Mouse (Mus musculus) left cerebral cortex, adult 8-10 months (tissue): ENCODE measurements around the gene Trim30c. TPM values are rescaled to one million over a fixed set of nuclear protein-coding genes. Genes with fewer than 3 reads are reported as not detected.
"Not testable (repeated sequence)": the region's sequence is repeated elsewhere in the genome, so short reads cannot be mapped to it uniquely, and the experiment has no call there.

Source experiments
- DNase-seq, 2 experiments: peaks; one replicate each; pipeline ENCODE4 v3.0.0; 2022; ENCODE audit warnings: low spot score in 2 of 2
- total RNA-seq, 4 experiments: library from RNA; stranded (reverse); gene quantifications; 2 replicates each; pipeline ENCODE4 v1.2.4; 2022

Trim30c gene
- total RNA-seq = not detected

- DNase-seq = no peak
These were observed at the start of gene Trim30c for GRCm38 (mm10) chr7:104400698-104401097. Gene Trim30c, minus strand, starts transcription at chr7:104400837.

DNA sequence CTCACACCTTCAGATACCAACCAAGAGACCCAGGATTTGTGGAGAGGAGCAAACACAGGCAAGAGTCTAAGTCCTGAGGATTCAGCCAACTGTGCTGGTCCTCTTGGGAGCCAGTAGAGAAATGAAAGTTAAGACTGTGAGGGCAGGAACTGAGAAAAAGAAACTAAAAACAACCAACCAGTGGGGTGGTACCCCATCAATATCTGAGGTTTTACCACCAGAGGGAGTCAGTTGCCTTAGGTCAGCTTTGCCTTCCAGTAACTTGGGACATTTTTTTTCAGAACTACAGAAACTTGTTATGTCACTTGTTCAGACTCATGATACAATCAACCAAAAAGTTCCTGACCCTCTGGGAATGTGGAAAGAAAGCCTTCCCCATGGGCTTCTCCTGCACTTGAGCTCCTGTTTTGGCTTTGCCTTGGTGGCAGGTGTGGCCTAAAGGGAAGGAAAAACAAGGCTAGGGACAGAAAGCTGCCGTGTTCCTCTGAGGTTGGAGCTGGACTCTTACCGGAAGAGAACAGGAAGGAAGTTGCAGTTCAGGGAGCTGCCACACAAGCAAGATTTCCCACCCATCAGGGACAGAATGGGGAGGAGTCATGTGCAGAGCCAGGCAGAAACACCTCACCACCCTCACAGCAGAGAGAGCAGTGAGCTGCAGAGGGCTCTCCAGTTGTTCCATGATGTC is 45.5 kb upstream of the Trim30c start:
- DNase-seq = no peak

DNA sequence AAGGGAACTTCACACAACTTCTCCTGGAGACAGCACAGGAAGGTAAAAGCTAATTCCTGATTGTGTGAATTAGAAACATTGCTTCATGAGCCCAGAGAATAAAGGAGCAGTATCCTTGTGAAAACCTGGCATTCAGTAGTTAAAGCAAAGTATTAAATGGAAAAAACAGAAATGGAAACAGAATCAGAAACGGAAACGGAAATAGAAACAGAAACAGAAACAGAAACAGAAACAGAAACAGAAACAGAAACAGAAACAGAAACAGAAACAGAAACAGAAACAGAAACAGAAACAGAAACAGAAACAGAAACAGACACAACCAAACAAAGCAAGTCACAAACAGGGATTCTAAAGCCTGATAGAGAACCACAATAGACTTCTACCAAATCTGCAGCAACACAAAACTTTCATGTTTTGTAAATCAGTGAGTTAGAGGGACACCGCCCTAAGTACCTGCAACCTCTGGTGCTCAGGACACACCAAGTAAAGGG is 3.9 kb upstream of the Trim30c start:
- no peak for DNase-seq

GRCm38 (mm10) chr7:104401140-104401539 is 503 bp upstream of the Trim30c start:
- no peak for DNase-seq

DNA sequence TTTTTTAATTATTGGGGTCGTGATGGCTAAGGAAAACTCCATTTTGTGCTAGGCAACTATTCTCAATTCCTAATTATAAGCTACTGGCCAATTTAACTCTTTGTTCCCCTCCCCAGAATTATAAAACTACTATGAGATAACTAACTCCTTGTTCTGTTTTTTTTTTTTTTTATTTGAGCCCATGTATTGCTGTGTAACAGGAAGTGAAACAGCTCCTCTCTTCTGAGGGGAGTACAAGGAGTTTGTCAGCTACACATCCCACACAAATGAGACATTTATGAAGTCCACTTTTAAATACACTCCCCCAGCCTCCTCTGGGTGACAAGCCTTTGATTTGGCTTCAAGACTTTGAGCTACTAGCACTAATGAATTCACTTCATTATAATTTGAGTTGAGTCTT is 2.1 kb downstream of the Trim30c start:
- no peak for DNase-seq

DNA sequence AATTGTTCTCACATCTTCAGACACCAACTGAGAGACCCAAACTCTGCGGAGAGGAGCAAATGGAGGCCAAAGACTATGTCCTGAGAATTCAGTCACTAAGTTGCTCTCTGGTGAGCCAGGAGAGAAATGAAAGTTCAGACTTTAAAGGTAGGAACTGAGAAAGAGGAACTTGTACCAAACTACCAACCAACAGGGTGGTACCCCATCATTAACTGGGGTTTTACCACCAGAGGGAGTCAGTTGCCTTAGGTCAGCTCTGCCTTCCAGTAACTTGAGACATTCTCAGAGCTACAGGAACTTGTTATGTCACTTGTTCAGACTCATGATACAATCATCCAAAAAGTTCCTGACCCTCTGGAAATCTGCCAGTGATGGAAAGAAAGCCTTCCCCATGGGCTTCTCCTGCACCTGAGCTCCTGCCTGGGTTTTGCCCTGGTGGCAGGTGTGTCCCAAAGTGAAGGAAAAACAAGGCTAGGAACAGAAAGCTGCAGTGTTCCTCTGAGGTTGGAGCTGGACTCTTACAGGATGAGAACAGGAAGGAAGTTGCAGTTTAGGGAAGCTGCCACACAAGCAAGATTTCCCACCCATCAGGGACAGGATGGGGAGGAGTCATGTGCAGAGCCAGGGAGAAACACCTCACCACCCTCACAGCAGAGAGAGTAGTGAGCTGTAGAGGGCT is 30.8 kb downstream of the Trim30c start, which contains the start of gene Trim30b:
Trim30b (minus strand) TSS at position 149 of the 679 bp plus-strand sequence.
- DNase-seq = no peak

DNA sequence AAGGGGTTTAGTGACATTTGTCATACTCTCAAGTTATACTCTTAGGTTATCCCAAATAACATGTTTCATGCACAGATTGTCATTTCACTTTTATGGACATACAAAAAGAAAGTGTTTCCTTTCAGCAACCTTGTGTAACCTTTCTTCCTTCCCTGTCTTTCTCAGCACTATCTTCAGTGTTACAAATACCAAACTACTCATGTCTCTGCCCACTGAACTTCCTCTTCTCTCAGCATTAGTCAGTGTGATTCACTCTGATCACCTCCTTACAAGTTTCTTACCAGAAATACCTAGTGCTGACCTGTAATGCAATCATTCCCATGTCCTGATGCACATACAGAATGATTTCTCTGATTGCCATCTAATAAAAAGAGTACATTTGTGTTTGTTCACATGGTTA is 34.3 kb downstream of the Trim30c start:
- no peak for DNase-seq

GRCm38 (mm10) chr7:104353600-104353967 is 47.1 kb downstream of the Trim30c start:
- DNase-seq = no peak

- peak in 1 of 2 experiments; percentile 5 for DNase-seq
These were observed 47.7 kb downstream of the Trim30c start, which contains the start of gene Trim12c for GRCm38 (mm10) chr7:104352717-104353599. Gene Trim12c, minus strand, starts transcription at chr7:104353362.

DNA sequence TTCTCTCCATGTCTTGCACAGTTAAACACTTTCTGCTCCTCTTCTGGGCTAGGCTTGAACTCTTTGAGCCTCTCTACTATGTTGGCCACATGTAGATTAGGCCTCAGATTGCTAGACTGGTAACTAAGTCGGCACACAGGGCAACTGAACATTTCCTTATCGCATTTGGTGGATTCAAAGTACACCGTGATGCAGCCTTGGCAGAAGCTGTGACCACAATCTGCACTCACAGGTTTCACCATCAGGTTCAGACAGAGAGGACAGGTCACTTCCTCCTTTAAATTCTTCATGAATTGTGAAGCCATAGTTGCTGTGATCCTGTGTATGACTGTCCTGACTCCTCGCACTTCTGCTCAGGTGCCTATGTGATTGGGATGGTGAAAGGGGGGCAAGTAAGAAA is 52.6 kb downstream of the Trim30c start:
- not testable (repeated sequence) for DNase-seq

- DNase-seq = not testable (repeated sequence)
These were observed 59.9 kb downstream of the Trim30c start for GRCm38 (mm10) chr7:104340744-104341143.

DNA sequence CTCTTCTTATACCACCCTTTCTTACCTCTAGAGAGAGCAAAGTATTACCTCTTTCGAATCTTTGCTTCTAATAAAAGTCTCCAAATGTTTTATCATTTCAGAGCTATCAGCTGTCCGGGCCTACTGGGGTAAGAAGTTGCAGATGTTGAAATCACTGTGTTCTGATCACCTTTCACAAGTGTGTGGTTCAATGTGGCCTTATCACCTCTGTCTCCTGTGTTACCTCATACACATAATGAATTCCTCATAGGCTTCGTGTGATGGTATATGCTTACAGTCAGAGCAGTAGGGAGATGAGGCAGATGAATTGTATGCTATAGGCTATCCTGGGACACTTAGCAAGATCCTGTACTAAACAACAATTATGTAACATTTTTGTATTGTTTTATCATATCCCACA is 65.1 kb downstream of the Trim30c start:
- not testable (repeated sequence) for DNase-seq

Other genes with a start within 250 kb of the Trim30c start
- not detected for gene Olfm5, start 236.0 kb downstream of the Trim30c start, total RNA-seq
- gene Olfr648, start 217.4 kb downstream of the Trim30c start, total RNA-seq = under 1 TPM in 3 of 4 experiments, not detected in 1; 0.25 to 0.46 (median 0.28) TPM
- not detected for gene Olfr649, start 204.9 kb downstream of the Trim30c start, total RNA-seq
- gene Trim6, start 182.0 kb downstream of the Trim30c start, total RNA-seq = under 1 TPM in 2 of 4 experiments, not detected in 2; 0.25 to 0.46 TPM
- gene Trim34a, start 156.4 kb downstream of the Trim30c start, total RNA-seq = 1 to 10 TPM; 1.3 to 2.8 (median 1.9) TPM
- gene Trim5, start 112.7 kb downstream of the Trim30c start, total RNA-seq = 1 to 10 TPM in 1 of 4 experiments, under 1 TPM in 3; 0.33 to 1.1 (median 0.83) TPM
- 1 to 10 TPM; 1.8 to 3.9 (median 3.1) TPM for gene Trim12a, start 85.4 kb downstream of the Trim30c start, total RNA-seq
- under 1 TPM in 2 of 4 experiments, not detected in 2; 0.35 to 0.57 TPM for gene Trim34b, start 71.4 kb downstream of the Trim30c start, total RNA-seq
- gene Trim12c, start 47.5 kb downstream of the Trim30c start, total RNA-seq = 1 to 10 TPM; 1.2 to 2.3 (median 1.7) TPM
- under 1 TPM in 3 of 4 experiments, not detected in 1; 0.11 to 0.26 (median 0.18) TPM for gene Trim30b, start 31.0 kb downstream of the Trim30c start, total RNA-seq
- 1 to 10 TPM in 3 of 4 experiments, under 1 TPM in 1; 0.76 to 3.3 (median 2.4) TPM for gene Trim30a, start 64.4 kb upstream of the Trim30c start, total RNA-seq
- 1 to 10 TPM in 2 of 4 experiments, under 1 TPM in 2; 0.15 to 2.5 (median 0.92) TPM for gene Trim30d, start 107.0 kb upstream of the Trim30c start, total RNA-seq
- not detected for gene Olfr651, start 149.3 kb upstream of the Trim30c start, total RNA-seq
- not detected for gene Olfr652, start 160.1 kb upstream of the Trim30c start, total RNA-seq
- not detected for gene Olfr653, start 176.5 kb upstream of the Trim30c start, total RNA-seq
- gene Olfr654, start 186.2 kb upstream of the Trim30c start, total RNA-seq = not detected
- gene Olfr655, start 200.9 kb upstream of the Trim30c start, total RNA-seq = not detected
- gene Olfr656, start 213.1 kb upstream of the Trim30c start, total RNA-seq = not detected
- gene Olfr657, start 224.0 kb upstream of the Trim30c start, total RNA-seq = not detected
- gene Olfr658, start 246.5 kb upstream of the Trim30c start, total RNA-seq = not detected